Mouse (Mus musculus): ENCODE data around the gene Gm11027. TPM values are rescaled to one million over a fixed set of nuclear protein-coding genes. Genes with fewer than 3 reads are reported as not detected.

Gene Gm11027
- not detected in 2 replicates for polyA plus RNA-seq (2012; rRNA removed; ENCODE audit: low replicate concordance)

GRCm38 (mm10) chr12:116275086-116275485 lies at the start of gene Gm11027:
TSS of gene Gm11027 (plus strand) at chr12:116275386.

DNA sequence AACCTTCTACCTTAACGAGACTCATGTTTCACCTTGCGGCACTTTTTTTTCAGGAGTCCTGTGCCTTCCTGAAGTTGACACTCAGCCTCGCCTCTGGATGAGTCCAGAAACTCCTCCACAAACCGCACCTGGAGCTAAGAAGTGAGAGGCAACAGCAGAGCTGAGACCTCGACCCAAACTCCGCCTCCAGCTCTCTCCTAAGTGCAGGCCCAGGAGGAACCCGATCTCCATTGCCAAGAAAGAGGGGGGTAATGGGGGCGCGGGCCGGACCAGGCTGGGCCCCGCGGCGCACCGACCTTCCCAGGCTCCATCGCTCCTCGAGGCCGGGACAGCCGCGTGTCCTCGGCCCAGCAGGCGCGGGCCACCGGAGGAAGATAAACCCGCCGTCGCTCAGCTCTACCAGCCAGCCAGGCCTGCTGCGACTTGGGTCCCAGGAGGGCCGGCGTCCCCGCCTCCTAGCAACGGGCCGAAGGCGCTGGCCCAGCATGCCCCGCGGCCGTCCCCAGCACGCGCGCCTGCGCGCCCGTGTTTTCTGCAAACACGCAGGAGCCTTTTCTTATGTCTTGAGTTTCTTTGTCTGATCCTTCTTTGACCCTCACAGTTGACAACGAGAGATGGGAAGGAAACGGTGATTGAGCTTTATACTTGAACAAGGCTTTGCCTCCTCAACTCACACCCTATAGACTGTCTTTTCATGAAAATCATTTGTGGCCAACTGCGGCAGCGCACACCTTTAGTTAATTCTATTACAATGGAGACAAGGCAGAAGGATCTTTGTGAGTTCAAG lies 12.4 kb upstream of the Gm11027 start, which contains the start of gene Wdr60:
Wdr60 (minus strand) TSS at position 468 of the 787 bp plus-strand sequence.

GRCm38 (mm10) chr12:116280653-116281364 lies 5.6 kb downstream of the Gm11027 start, which contains the start of gene Esyt2:
TSS of gene Esyt2 (plus strand) at chr12:116281196.

Other genes starting within 250 kb of the Gm11027 start
- 0.51 and 1.2 TPM in 2 replicates for gene Zfp386, start 227.7 kb upstream of the Gm11027 start, polyA plus RNA-seq (2012; rRNA removed; ENCODE audit: low replicate concordance)
- gene Vipr2, start 197.7 kb upstream of the Gm11027 start, polyA plus RNA-seq (2012; rRNA removed; ENCODE audit: low replicate concordance) = 0.68 and 4.1 TPM in 2 replicates
- 0.39 and 0.77 TPM in 2 replicates for gene Wdr60, start 12.4 kb upstream of the Gm11027 start, polyA plus RNA-seq (2012; rRNA removed; ENCODE audit: low replicate concordance)
- gene Esyt2, start 5.8 kb downstream of the Gm11027 start, polyA plus RNA-seq (2012; rRNA removed; ENCODE audit: low replicate concordance) = 5.7 and 6.8 TPM in 2 replicates
- 0.52 and 0.84 TPM in 2 replicates for gene Ncapg2, start 130.0 kb downstream of the Gm11027 start, polyA plus RNA-seq (2012; rRNA removed; ENCODE audit: low replicate concordance)
- gene Ptprn2, start 210.3 kb downstream of the Gm11027 start, polyA plus RNA-seq (2012; rRNA removed; ENCODE audit: low replicate concordance) = 4.6 and 14.9 TPM in 2 replicates